Mouse (Mus musculus): ENCODE measurements at regions not wholly inside any gene's neighbourhood (a gene's known extent, or its start where the extent isn't known, plus 50 kb on each side); places are given as distances from the start of the nearest gene placed in this dataset.

DNA sequence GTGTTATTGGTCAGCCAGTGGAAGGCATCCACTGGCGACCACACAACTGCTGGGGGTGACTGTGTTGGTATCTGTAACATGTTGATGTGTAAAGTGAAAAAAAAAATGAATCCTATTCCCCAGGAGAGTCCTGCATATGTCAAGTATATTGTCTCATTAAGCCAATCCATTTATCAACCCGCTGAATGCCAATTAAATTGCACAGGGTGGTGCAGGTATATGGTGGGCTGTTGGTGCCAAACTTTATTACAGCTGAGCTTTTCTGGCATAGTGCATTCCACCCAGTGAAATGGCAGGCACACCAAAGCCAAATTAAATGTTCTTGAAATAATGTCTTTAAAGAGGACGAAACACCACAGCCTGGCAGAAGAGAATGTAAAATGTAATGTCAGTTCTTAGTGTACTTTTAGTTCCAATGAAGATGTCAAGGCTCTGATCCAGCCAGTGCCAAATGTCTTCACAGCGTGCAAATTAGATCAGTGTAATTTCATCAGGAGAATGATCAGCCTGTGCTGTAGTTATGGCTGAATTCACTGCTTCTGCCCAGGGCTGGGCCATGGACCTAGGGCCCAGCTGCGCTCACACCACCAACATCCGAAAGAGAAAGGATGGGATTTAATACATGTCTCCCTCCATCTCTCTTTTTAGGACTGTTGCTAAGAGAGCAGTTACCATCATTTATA, 66.6 kb upstream of the Itga4 start:
- no peak for TF ChIP-seq CTCF (IDR thresholded peaks at IDR 0.05; ENCODE audit: low read depth, low read length)
- TF ChIP-seq POLR2A (IDR thresholded peaks at IDR 0.05; ENCODE audit: borderline replicate concordance, low read depth, low read length): no peak
